Mouse (Mus musculus) gastrocnemius, postnatal 4 days (tissue): ENCODE measurements at regions not wholly inside any gene's neighbourhood (a gene's known extent, or its start where the extent isn't known, plus 50 kb on each side); places are given as distances from the start of the nearest gene placed in this dataset.
"Not testable (repeated sequence)": the region's sequence is repeated elsewhere in the genome, so short reads cannot be mapped to it uniquely, and the experiment has no call there.

Source experiments
- DNase-seq, 2 experiments: peaks; one replicate each; pipeline ENCODE4 v3.0.0; 2021 to 2022; ENCODE audit warnings: low spot score in 2 of 2, mixed read lengths in 2 of 2

DNA sequence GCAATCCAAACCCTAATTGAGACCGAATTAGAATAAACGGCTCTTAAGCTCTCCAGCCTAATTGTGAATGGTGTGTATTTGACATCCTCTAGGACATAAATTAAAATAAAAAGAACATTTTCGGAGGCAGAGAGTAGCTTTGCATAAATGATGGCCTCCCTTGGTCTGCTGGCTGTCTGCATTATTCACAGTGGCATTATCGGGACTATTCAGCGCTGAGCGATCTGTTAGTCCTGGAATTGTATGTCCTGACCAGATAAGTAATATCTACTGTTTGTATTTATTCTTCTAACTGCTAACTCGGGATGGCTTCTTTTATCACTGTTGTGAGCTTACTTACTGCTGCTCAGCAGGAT, 299.6 kb downstream of the Chl1 start:
- DNase-seq = no peak

DNA sequence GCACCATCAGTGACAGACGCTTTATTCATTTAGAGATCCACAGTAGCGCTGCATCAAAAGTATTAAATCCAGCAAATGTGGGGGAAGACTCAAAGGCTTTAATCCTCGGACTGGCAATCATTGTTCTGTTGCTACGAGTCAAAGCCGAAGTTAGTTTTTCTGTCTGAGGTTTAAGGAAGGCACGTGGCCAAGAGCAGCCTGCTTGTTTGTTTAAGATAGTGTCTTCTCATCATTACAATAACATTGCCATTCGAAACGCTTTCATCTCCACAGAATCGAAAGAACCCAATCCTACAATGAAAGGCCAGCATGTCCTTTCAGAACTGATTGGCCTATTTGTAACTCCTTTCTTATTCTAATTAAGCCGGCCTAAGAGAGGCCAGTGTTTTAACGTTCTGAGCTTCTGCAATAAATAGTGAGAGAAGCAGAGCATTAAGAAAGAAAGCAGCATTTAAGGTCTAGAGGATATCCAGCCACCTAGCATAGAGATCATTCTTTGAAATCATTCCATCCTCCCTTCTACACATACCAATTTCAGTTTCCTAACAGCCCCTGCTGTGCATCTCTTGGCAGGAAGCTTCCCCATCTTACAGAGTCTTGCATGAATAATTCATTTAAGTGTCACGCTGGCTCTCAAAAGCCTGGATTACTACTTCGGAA, 300.1 kb downstream of the Chl1 start:
- no peak for DNase-seq

- not testable (repeated sequence) for DNase-seq
These were observed 306.0 kb downstream of the Chl1 start for GRCm38 (mm10) chr6:103816396-103816795.

GRCm38 (mm10) chr6:103826042-103826441, 315.7 kb downstream of the Chl1 start:
- DNase-seq = no peak

- no peak for DNase-seq
These were observed 317.2 kb downstream of the Chl1 start for GRCm38 (mm10) chr6:103827623-103828022.

DNA sequence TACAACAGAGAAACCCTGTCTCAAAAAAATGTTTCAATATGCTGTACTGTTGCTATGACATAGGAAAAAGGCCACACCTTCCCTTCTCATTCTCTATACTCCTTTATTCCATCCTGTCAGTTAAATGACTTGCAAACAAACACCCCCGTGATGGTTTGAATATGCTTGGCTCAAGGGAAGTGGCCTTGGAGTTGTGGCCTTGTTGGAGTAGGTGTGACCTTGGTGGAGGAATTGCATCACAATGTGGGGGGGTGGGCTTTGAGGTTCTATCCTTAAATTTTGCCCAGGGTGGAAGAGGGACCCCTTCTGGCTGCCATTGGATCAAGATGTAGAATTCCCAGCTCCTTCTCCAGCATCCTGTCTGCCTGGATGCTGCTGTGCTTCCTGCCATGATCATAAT, 318.5 kb downstream of the Chl1 start:
- DNase-seq = no peak

GRCm38 (mm10) chr6:103832301-103832700, 321.9 kb downstream of the Chl1 start:
- no peak for DNase-seq

DNA sequence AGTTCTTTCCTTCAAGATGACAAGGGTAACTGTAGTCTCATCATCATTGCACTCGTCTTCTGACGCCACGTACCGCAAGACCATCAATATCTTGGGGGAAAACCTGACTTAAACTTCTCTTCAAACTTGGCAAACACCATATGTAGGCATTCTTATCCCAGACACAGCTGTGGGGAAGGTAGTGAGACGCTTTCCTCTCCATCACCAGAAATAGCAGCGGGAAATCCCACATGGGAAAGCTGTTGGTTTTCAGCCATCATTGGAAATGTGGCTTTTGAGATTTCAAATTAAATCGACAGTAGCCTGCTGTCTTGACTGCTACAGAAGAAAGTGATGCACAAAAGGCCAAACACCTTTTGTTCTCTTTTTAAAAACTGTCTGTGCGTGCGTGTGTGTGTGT, 322.4 kb downstream of the Chl1 start:
- no peak for DNase-seq

- DNase-seq = peak; percentile 18 to 38
These were observed 323.2 kb downstream of the Chl1 start for GRCm38 (mm10) chr6:103833501-103834132.

GRCm38 (mm10) chr6:103834726-103835229, 324.4 kb downstream of the Chl1 start:
- no peak for DNase-seq

GRCm38 (mm10) chr6:103859787-103860186, 349.4 kb downstream of the Chl1 start:
- DNase-seq = no peak

GRCm38 (mm10) chr6:103893455-103893854, 383.1 kb downstream of the Chl1 start:
- no peak for DNase-seq

DNA sequence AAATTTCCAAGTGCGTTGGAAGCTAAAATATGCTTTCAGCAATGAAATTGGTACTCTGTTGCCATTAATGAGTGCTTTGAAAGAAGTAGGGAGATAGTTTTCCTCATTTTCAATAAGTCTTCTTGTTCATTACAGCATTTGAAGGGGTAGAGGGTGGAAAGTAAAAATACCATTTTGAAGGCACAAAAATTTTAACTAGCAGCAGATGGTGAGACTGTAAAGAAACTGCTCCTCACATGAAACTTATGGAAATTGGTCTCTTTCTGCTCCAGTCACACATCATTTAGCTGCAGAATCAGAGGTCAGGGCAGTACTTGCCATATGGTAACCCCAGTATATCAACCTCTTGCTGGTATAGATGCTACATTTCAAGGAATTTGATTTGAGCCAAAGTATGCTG, 414.1 kb downstream of the Chl1 start:
- no peak for DNase-seq

DNA sequence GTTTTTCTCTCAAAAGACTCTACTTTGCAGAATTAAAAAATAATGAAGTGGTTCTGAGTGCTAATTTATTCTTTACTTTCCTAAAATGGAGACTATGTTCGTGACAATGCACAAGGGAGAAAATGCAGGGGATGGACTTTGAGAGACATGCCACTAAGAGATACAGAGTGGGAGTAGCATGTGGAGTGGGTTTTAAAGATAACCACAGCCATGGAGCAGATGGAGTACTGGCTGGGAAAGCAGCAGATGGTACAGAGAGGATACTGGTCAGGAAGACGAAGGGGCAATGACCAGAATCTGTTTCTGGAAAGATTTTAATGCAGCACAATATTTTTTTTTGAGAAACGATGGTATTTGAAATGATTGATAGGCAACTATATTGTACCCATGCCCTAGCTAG, 416.7 kb downstream of the Chl1 start:
- no peak for DNase-seq

- DNase-seq = no peak
These were observed 430.0 kb downstream of the Chl1 start for GRCm38 (mm10) chr6:103940345-103940744.

- DNase-seq = no peak
These were observed 434.0 kb downstream of the Chl1 start for GRCm38 (mm10) chr6:103944361-103944760.

DNA sequence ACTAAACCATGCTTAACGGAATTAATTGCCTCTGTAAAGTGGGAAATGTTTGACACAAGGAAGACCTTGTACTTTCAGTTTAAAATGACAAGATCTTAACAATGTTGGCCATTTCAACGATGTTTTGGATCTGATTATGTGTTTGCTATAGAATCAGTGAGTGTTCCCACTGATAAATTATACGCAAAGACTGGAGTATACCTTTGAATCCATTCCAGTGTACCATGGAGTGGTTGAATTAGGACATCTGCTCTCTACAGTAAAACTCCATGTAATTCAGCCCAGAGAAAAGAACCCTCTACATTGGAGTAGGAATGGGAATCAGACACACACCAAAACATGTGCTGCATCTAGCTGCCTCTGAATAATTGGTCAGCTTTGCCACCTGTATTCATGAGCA, 437.1 kb downstream of the Chl1 start:
- DNase-seq = no peak

- DNase-seq = no peak
These were observed 442.9 kb downstream of the Chl1 start for GRCm38 (mm10) chr6:103953134-103953771.

- DNase-seq = no peak
These were observed 448.6 kb downstream of the Chl1 start for GRCm38 (mm10) chr6:103959002-103959401.

GRCm38 (mm10) chr6:103967811-103968420, 457.5 kb downstream of the Chl1 start:
- DNase-seq = no peak

DNA sequence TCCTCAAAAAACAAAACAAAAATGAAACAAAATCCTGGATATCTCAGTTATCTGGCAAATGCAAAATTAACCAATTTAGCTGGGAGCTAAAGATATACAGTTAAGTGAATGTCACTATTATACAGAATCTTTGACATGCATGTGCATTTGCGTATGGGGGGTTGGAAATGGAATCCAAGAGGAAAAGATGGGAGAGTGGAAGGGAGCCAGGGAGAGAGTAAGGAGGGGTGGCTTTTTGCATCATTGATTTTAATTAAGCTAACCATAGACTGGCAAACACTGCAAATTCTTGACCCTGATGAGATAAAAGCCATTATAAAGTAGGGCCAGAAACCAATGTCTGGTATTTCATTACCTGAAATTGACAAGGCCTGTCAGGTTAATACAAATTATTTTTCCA, 488.8 kb downstream of the Chl1 start:
- DNase-seq = no peak

- DNase-seq = peak; percentile 32 to 54
These were observed 464.0 kb upstream of the Cntn6 start for GRCm38 (mm10) chr6:104028439-104029091.
